Mouse (Mus musculus) midbrain, embryonic 12.5 days (tissue): Measurements from ENCODE around the gene Tap1. TPM values are rescaled to one million over a fixed set of nuclear protein-coding genes. Genes with fewer than 3 reads are reported as not detected.
"Not testable (repeated sequence)": the region's sequence is repeated elsewhere in the genome, so short reads cannot be mapped to it uniquely, and the experiment has no call there.

Experiments
- ATAC-seq: fragments of 200-750 bp; cut with Nextera tagmentation; 2 replicates; pipeline ENCODE4 v1.8.0; 2017; ENCODE audit warnings: low read depth, moderate TSS enrichment, moderate library complexity; ENCODE audit not compliant: low FRiP score
- H3K27ac ChIP-seq: fragments of 300-500 bp; sonication (generic); replicated peaks from 2 replicates; pipeline ENCODE4 v1.5.1; 2016; ENCODE audit warnings: mild to moderate bottlenecking
- H3K27me3 ChIP-seq: fragments of 300-500 bp; sonication (generic); 2 replicates; pipeline ENCODE4 v1.6.1; 2016; ENCODE audit warnings: mild to moderate bottlenecking
- H3K36me3 ChIP-seq: fragments of 300-500 bp; sonication (generic); 2 replicates; pipeline ENCODE4 v1.6.1; 2016
- H3K4me1 ChIP-seq: fragments of 300-500 bp; sonication (generic); 2 replicates; pipeline ENCODE4 v1.6.1; 2016
- H3K4me2 ChIP-seq: fragments of 300-500 bp; sonication (generic); replicated peaks from 2 replicates; pipeline ENCODE4 v1.6.1; 2016; ENCODE audit warnings: mild to moderate bottlenecking, moderate library complexity
- H3K4me3 ChIP-seq: fragments of 300-500 bp; sonication (generic); 2 replicates; pipeline ENCODE4 v1.5.1; 2016; ENCODE audit warnings: mild to moderate bottlenecking
- H3K9ac ChIP-seq: fragments of 300-500 bp; sonication (generic); replicated peaks from 2 replicates; pipeline ENCODE4 v1.6.1; 2016; ENCODE audit warnings: mild to moderate bottlenecking, moderate library complexity
- H3K9me3 ChIP-seq: fragments of 300-500 bp; sonication (generic); 2 replicates; pipeline ENCODE4 v1.6.1; 2016; ENCODE audit warnings: mild to moderate bottlenecking
- WGBS: fragments of 180-500 bp; shearing (Covaris S2); methylation state at CpG from one replicate; pipeline ENCODE4 v1.1.7; 2016; 5-methylcytosine and 5-hydroxymethylcytosine counted together
- polyA plus RNA-seq: library from polyadenylated mRNA; unstranded; fragments of >200 nt; fragmentation: Nextera tagmentation; extraction: Ambion mirVana; gene quantifications from 2 replicates; pipeline ENCODE4 v1.2.1, GENCODE M21; 2016

Gene Tap1
- polyA plus RNA-seq, 1 experiment from 2014 or later = 1.8 TPM

- not testable (repeated sequence) for H3K4me1 ChIP-seq, H3K4me3 ChIP-seq, H3K9ac ChIP-seq, H3K4me2 ChIP-seq, H3K27ac ChIP-seq, H3K9me3 ChIP-seq, H3K27me3 ChIP-seq, ATAC-seq, H3K36me3 ChIP-seq
- WGBS = 94% methylated on average over 3 of the region's 7 CpGs
Observed at GRCm38 (mm10) chr17:34219801-34220200, 32.4 kb downstream of the Tap1 start.

DNA sequence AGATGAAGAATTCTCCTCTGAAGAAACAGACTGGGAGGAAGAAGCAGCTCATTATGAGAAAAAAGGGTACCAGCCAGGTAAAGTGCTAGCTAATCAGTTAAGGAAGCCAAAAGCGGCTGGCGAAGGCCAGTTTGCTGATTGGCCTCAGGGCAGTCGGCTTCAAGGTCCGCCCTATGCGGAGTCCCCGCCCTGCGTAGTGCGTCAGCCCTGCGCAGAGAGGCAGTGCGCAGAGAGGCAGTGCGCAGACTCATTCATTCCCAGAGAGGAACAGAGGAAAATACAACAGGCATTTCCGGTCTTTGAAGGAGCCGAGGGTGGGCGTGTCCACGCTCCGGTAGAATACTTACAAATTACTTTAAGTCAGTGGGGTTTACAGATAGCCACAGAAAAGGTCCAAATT lies 33.0 kb downstream of the Tap1 start:
- H3K4me2 ChIP-seq, H3K4me1 ChIP-seq, H3K36me3 ChIP-seq, ATAC-seq, H3K27ac ChIP-seq, H3K27me3 ChIP-seq, H3K4me3 ChIP-seq, H3K9ac ChIP-seq, H3K9me3 ChIP-seq: not testable (repeated sequence)
- WGBS = 100% methylated on average over 7 of the region's 16 CpGs

DNA sequence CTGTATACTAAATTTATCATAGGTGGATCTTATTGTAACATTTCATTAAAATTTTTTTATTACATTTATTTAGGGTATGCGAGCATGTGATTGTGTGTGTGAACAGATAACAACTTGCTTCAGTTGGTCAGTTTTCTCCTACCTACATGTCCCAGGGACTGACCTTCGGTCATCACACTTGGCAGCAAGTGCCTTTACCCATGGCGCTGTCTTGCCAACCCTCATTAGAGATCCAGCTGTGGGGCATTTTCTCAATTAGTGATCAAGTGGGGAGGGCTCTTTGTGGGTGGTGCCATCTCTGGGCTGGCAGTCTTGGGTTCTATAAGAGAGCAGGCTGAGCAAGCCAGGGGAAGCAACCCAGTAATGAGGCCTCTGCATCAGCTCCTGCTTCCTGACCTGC lies 37.5 kb downstream of the Tap1 start:
- ATAC-seq = no peak
- Histone ChIP-seq H3K4me2 (no peak overlapping the region), H3K9me3 (peaks cover 6% of the 10 kb centered on the region; the same call in 1 of the 2 replicates), H3K9ac (no peak overlapping the region), H3K4me3 (no peak overlapping the region), H3K36me3 (no peaks in the 10 kb centered on the region), H3K27me3 (no peaks in the 10 kb centered on the region), H3K4me1 (no peaks in the 10 kb centered on the region), H3K27ac (no peak overlapping the region)
- 94% methylated on average over 3 of the region's 3 CpGs for WGBS

DNA sequence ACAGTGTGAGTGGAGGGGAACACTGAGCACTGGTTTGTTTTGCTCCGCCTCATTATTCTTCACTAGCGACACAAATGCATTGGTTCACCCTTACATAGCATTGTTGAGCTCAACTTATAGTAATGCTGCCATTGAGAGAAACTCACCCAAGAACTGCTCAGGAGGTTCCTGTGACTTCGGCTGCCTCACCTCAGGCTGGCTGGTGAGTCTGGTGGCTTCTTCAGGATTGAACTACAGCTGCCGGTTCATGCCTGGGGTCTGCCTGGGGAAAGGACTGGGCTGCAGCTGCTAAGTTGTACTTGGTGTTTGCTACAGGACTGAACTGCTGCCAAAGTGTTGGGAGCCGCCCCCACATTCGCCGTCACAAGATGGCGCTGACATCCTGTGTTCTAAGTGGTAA lies 38.1 kb downstream of the Tap1 start:
- 97% methylated on average over 8 of the region's 8 CpGs for WGBS
- Histone ChIP-seq H3K27ac (no peak overlapping the region), H3K9me3 (peaks cover 6% of the 10 kb centered on the region; the same call in 1 of the 2 replicates), H3K4me2 (no peak overlapping the region), H3K27me3 (no peaks in the 10 kb centered on the region), H3K4me1 (no peaks in the 10 kb centered on the region), H3K36me3 (no peaks in the 10 kb centered on the region), H3K4me3 (no peak overlapping the region), H3K9ac (no peak overlapping the region)
- ATAC-seq = no peak

GRCm38 (mm10) chr17:34225911-34226310 lies 38.6 kb downstream of the Tap1 start:
- H3K27ac ChIP-seq, ATAC-seq, H3K9ac ChIP-seq, H3K27me3 ChIP-seq, H3K4me3 ChIP-seq, H3K36me3 ChIP-seq, H3K4me1 ChIP-seq, H3K9me3 ChIP-seq, H3K4me2 ChIP-seq: not testable (repeated sequence)
- WGBS = 97% methylated on average over 17 of the region's 23 CpGs

DNA sequence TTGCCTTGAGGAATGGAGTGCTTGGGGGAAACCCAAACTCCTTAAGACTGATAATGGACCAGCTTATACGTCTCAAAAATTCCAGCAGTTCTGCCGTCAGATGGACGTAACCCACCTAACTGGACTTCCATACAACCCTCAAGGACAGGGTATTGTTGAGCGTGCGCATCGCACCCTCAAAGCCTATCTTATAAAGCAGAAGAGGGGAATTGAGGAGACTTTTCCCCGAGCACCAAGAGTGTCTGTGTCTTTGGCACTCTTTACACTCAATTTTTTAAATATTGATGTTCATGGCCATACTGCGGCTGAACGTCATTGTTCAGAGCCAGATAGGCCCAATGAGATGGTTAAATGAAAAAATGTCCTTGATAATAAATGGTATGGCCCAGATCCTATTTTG lies 43.6 kb downstream of the Tap1 start:
- 97% methylated on average over 9 of the region's 9 CpGs for WGBS

GRCm38 (mm10) chr17:34232021-34232420 lies 44.7 kb downstream of the Tap1 start:
- WGBS = 87% methylated on average over 6 of the region's 7 CpGs
- H3K4me3 ChIP-seq, H3K36me3 ChIP-seq, H3K9me3 ChIP-seq, ATAC-seq, H3K9ac ChIP-seq, H3K4me2 ChIP-seq, H3K4me1 ChIP-seq, H3K27me3 ChIP-seq, H3K27ac ChIP-seq: not testable (repeated sequence)

More for the DNA sequence above, 43.6 kb downstream of the Tap1 start:
- H3K4me2 ChIP-seq, H3K9ac ChIP-seq, ATAC-seq, H3K9me3 ChIP-seq, H3K27ac ChIP-seq, H3K36me3 ChIP-seq, H3K27me3 ChIP-seq, H3K4me3 ChIP-seq, H3K4me1 ChIP-seq: not testable (repeated sequence)

DNA sequence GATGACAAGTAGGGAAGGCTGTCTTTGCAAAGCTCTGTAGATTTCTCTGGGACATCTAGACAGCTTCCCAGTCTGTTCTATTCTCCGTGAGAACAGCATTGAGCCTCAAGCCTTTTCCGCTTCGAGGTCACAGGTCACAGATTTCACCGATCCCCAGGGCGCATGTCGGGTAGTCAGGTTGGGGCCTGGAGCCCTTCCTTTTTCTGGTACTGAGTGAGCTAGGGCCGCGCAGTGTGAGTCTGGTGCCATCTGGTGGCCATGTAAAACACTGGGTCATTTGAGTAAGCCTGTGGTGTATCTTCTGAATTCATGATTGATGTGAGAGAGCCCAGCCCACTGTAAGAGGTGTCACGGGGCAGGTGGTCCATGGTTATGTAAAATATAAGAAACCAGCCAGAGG lies 47.6 kb downstream of the Tap1 start:
- 51% methylated on average over 9 of the region's 9 CpGs for WGBS
- Histone ChIP-seq H3K4me1 (no peaks in the 10 kb centered on the region), H3K9ac (no peak overlapping the region), H3K27me3 (no peaks in the 10 kb centered on the region), H3K27ac (no peak overlapping the region), H3K4me3 (no peak overlapping the region), H3K9me3 (no peaks in the 10 kb centered on the region), H3K36me3 (no peaks in the 10 kb centered on the region), H3K4me2 (no peak overlapping the region)
- ATAC-seq = no peak

- no peak overlapping the region for H3K4me2 ChIP-seq
Observed at GRCm38 (mm10) chr17:34236691-34237090, 49.3 kb downstream of the Tap1 start.

GRCm38 (mm10) chr17:34237741-34238140 lies 50.4 kb downstream of the Tap1 start:
- H3K9me3 ChIP-seq = peaks cover 7% of the 10 kb centered on the region
- WGBS = 83% methylated on average over 3 of the region's 3 CpGs
- no peak for ATAC-seq
- H3K36me3 ChIP-seq = no peaks in the 10 kb centered on the region
- H3K4me3 ChIP-seq = no peak overlapping the region
- no peaks in the 10 kb centered on the region; the same call in 1 of the 2 replicates for H3K27me3 ChIP-seq
- no peaks in the 10 kb centered on the region for H3K4me1 ChIP-seq
- no peak overlapping the region for H3K27ac ChIP-seq
- no peak overlapping the region for H3K4me2 ChIP-seq
- H3K9ac ChIP-seq = no peak overlapping the region

More at GRCm38 (mm10) chr17:34236691-34237090, 49.3 kb downstream of the Tap1 start:
- Histone ChIP-seq H3K9me3 (peaks cover 5% of the 10 kb centered on the region), H3K4me3 (no peak overlapping the region), H3K4me1 (no peaks in the 10 kb centered on the region), H3K27me3 (no peaks in the 10 kb centered on the region; the same call in 1 of the 2 replicates), H3K36me3 (no peaks in the 10 kb centered on the region), H3K27ac (no peak overlapping the region), H3K9ac (no peak overlapping the region)
- WGBS = 86% methylated on average over 5 of the region's 5 CpGs
- ATAC-seq = no peak

DNA sequence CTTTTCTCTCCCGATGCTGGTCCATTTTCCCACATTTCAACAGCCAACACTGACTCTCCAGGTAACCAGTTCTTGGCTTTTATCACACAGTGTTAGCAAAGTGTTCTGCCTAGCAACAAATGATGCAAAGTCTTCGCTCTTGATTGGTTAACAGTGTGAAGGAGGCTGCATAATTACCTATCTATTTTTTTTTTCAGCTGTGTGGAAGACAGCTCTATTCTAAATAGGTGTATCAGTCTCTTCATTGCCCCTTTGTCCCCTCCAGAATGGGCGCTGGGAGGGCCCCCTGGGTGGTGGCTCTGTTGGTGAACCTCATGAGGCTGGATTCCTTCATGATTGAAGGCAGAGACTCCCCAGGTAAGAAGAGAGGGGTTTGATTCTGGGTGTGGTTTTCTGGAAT lies 51.4 kb downstream of the Tap1 start, which contains the start of gene H2-Ob:
Gene H2-Ob (plus strand): TSS at position 198 of the 400 bp plus-strand sequence.
- Histone ChIP-seq H3K9ac (no peak within 1 kb of the TSS), H3K4me1 (no peaks in the 10 kb centered on the region), H3K36me3 (no peaks in the 10 kb centered on the region), H3K27me3 (no peaks in the 10 kb centered on the region; the same call in 1 of the 2 replicates), H3K4me3 (no peak within 1 kb of the TSS), H3K27ac (no peak within 1 kb of the TSS), H3K9me3 (peaks cover 7% of the 10 kb centered on the region), H3K4me2 (no peak within 1 kb of the TSS)
- no peak for ATAC-seq
- 65% methylated on average over 3 of the region's 3 CpGs for WGBS

GRCm38 (mm10) chr17:34239601-34240041 lies 52.3 kb downstream of the Tap1 start:
- no peak for ATAC-seq
- no peak overlapping the region for H3K27ac ChIP-seq
- H3K4me3 ChIP-seq = no peak overlapping the region
- H3K36me3 ChIP-seq = no peaks in the 10 kb centered on the region
- WGBS = 75% methylated on average over 10 of the region's 10 CpGs
- H3K9ac ChIP-seq = no peak overlapping the region
- H3K4me2 ChIP-seq = no peak overlapping the region
- H3K27me3 ChIP-seq = no peaks in the 10 kb centered on the region; the same call in 1 of the 2 replicates
- H3K4me1 ChIP-seq = no peaks in the 10 kb centered on the region
- H3K9me3 ChIP-seq = peaks cover 7% of the 10 kb centered on the region

- Histone ChIP-seq H3K9ac (no peak overlapping the region), H3K27me3 (no peaks in the 10 kb centered on the region; the same call in 1 of the 2 replicates), H3K4me2 (no peak overlapping the region), H3K4me3 (no peak overlapping the region), H3K36me3 (no peaks in the 10 kb centered on the region), H3K9me3 (peaks cover 7% of the 10 kb centered on the region), H3K4me1 (no peaks in the 10 kb centered on the region), H3K27ac (no peak overlapping the region)
- WGBS = 67% methylated on average over 3 of the region's 3 CpGs
- no peak for ATAC-seq
Observed at GRCm38 (mm10) chr17:34240366-34240765, 53.0 kb downstream of the Tap1 start.
